Mouse (Mus musculus) adrenal gland, adult 18-20 months (tissue): ENCODE results near the gene Ccdc63. TPM values are rescaled to one million over a fixed set of nuclear protein-coding genes. Genes with fewer than 3 reads are reported as not detected.
A peak's percentile ranks its signal among the peaks of the same experiment; 100 is the strongest.
"Not testable (repeated sequence)": the region's sequence is repeated elsewhere in the genome, so short reads cannot be mapped to it uniquely, and the experiment has no call there.

Experiments
- DNase-seq, 2 experiments: peaks; one replicate each; pipeline ENCODE4 v3.0.0; 2021 to 2022; ENCODE audit warnings: low spot score in 2 of 2
- long read RNA-seq, 2 experiments: library from polyadenylated mRNA; stranded (forward); transcript quantifications; one replicate each; pipeline ENCODE4 v2.0.0; 2021
- total RNA-seq, 2 experiments: library from RNA; stranded (reverse); gene quantifications; 1 replicate in 1 of 2; 2 replicates in 1 of 2; pipeline ENCODE4 v1.2.3; 2021

Gene Ccdc63
- total RNA-seq, result under 1 TPM in 1 of 2 experiments, not detected in 1; 0.13 TPM
- long read RNA-seq, experiment 1, result 0 reads
- long read RNA-seq, experiment 2, result 0 reads

GRCm38 (mm10) chr5:122140723-122141122, at the start of gene Ccdc63:
Gene Ccdc63, minus strand, starts transcription at chr5:122140823.
- no peak for DNase-seq

- DNase-seq, result no peak
Observed at GRCm38 (mm10) chr5:122189115-122189514, 48.5 kb upstream of the Ccdc63 start.

- DNase-seq, result not testable (repeated sequence)
Observed at GRCm38 (mm10) chr5:122184858-122185257, 44.2 kb upstream of the Ccdc63 start.

- no peak for DNase-seq
Observed at GRCm38 (mm10) chr5:122184283-122184806, 43.7 kb upstream of the Ccdc63 start.

GRCm38 (mm10) chr5:122179665-122180064, 39.0 kb upstream of the Ccdc63 start:
- no peak for DNase-seq

- DNase-seq, result peak in 1 of 2 experiments; percentile 32
Observed at GRCm38 (mm10) chr5:122176398-122176797, 35.8 kb upstream of the Ccdc63 start.

- no peak for DNase-seq
Observed at GRCm38 (mm10) chr5:122175961-122176360, 35.3 kb upstream of the Ccdc63 start.

- no peak for DNase-seq
Observed at GRCm38 (mm10) chr5:122175402-122175801, 34.8 kb upstream of the Ccdc63 start.

GRCm38 (mm10) chr5:122171058-122171457, 30.4 kb upstream of the Ccdc63 start:
- no peak for DNase-seq

GRCm38 (mm10) chr5:122168344-122169069, 27.9 kb upstream of the Ccdc63 start:
- no peak for DNase-seq

- no peak for DNase-seq
Observed at GRCm38 (mm10) chr5:122166636-122167161, 26.1 kb upstream of the Ccdc63 start.

- DNase-seq, result no peak
Observed at GRCm38 (mm10) chr5:122165233-122165915, 24.8 kb upstream of the Ccdc63 start.

- DNase-seq, result no peak
Observed at GRCm38 (mm10) chr5:122164011-122164410, 23.4 kb upstream of the Ccdc63 start.

- DNase-seq, result no peak
Observed at GRCm38 (mm10) chr5:122163194-122163593, 22.6 kb upstream of the Ccdc63 start.

- no peak for DNase-seq
Observed at GRCm38 (mm10) chr5:122158557-122159515, 18.2 kb upstream of the Ccdc63 start.

GRCm38 (mm10) chr5:122157827-122158381, 17.3 kb upstream of the Ccdc63 start, which contains the start of gene Ppp1cc:
Gene Ppp1cc, plus strand, starts transcription at chr5:122158278.
- peak; percentile 88 for DNase-seq

GRCm38 (mm10) chr5:122156486-122156885, 15.9 kb upstream of the Ccdc63 start:
- DNase-seq, result no peak

- DNase-seq, result no peak
Observed at GRCm38 (mm10) chr5:122155613-122156012, 15.0 kb upstream of the Ccdc63 start.

- DNase-seq, result no peak
Observed at GRCm38 (mm10) chr5:122154782-122155181, 14.2 kb upstream of the Ccdc63 start.

- no peak for DNase-seq
Observed at GRCm38 (mm10) chr5:122154006-122154405, 13.4 kb upstream of the Ccdc63 start.
